Mouse (Mus musculus) heart, adult 9 months (tissue): ENCODE data around the gene Uqcc3.
A peak's percentile ranks its signal among the peaks of the same experiment; 100 is the strongest.
"Not testable (repeated sequence)": the region's sequence is repeated elsewhere in the genome, so short reads cannot be mapped to it uniquely, and the experiment has no call there.

Experiments
- DNase-seq, 2 experiments: peaks; one replicate each; pipeline ENCODE4 v3.0.0; 2022; ENCODE audit warnings: low spot score in 2 of 2

The Uqcc3 gene

DNA sequence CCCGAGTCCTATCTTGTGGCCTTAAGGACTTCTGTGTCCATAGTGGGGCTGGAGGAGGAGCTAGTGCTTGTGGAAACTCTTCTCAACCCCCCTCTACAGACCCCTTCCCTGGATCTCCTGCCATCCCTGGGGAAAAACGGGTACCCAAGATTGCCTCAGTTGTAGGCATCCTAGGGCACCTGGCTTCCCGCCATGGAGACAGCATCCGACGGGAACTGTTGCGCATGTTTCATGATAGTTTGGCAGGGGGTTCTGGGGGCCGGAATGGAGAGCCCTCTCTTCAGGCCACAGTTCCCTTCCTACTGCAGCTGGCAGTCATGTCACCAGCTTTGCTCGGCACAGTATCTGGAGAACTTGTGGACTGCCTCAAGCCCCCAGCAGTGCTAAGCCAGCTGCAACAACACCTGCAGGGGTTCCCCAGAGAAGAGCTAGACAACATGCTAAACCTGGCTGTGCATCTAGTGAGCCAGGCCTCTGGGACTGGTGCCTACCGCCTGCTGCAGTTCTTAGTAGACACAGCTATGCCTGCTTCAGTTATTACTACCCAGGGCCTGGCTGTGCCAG, 14.8 kb upstream of the Uqcc3 start:
- DNase-seq: no peak

- DNase-seq: peak; percentile 81 to 84
These were observed 12.4 kb upstream of the Uqcc3 start, which contains the start of gene Ints5 for GRCm38 (mm10) chr19:8892829-8893766. Gene Ints5 (plus strand): TSS chr19:8893005.

DNA sequence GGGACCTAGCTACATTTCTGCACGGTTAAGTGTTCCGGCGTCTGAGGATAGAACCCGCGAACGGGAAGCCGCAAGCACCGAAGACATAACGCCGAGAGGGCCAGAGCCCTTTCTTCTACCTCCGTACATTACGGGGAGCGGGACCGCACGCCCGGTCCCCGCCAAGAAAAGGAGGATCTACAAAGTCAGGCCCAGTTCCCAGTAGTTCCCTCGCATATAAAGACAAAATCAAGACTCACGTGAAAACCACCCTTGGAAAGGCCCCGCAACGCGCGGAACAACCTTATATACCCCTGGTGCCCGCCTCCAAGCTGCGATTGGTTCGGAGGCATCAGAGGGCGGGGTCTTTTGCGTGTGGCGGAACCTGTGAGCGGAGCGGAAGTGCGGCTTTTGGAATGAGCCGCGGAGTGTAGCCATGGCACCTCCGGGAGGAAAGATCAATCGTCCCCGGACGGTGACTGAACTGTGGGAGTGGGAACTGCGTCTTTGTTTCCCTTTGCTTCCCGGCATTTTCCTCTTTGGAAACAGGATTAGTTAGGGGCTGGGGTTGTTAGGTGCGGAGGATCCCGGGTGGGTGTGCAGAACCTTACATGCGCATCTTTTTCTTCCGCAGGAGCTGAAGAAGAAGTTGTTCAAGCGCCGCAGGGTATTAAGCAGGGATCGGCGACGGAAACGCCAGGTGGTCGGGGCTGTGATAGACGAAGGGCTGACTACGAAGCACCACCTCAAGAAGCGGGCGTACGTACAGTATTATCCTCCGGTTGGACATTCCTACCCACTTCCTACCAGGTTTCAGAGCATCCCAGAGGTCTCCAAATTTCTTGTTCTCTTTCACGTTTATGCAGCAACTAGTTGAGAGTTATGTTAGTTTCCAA, 8.0 kb upstream of the Uqcc3 start, which contains the start of the genes 1810009A15Rik and Gm49416:
TSS of gene 1810009A15Rik (plus strand) at position 343 of the 875 bp plus-strand sequence.
TSS of gene Gm49416 (plus strand) at position 416 of the 875 bp plus-strand sequence.
- peak; percentile 94 to 95 for DNase-seq

DNA sequence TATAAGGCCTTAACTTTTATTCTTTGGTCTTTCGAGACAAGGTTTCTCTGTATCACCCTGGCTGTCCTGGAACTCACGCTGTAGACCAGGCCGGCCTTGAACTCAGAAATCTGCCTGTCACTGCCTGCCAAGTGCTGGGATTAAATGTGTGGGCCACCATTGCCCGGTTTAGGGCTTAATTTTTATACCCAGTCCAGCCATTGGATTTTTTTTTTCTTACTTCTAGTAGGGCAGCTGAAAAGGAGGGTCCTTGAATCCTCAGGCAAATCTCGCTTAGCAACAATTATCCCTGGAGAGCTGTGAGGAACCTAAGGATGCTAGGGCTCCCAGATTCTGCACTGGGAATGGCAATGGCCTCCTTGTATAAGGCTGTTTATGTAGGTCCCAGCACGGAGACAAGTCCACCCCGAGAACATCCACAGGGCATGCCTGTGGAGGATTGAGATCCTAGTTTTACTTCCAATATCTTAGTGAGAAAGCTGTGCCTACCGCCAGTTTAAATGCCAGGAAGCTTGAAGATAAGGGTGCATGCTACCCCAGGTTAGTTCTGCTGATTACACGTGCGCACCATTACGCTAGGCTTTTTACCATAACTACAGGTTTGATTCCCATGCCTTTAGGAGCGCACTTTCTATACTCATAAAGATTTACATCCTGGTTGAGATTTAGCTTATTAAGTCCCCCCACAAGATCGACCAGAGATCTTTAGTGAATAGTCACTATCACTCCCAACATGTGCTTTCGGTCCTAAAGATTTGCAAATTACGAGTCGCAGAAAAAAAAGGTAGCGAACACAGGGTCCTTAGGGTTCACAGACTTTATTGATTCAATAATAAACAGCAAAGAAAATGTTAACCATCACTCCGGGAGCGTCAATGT, 7.1 kb upstream of the Uqcc3 start:
- DNase-seq: no peak

- DNase-seq: no peak
These were observed 6.3 kb upstream of the Uqcc3 start for GRCm38 (mm10) chr19:8886916-8887584.

DNA sequence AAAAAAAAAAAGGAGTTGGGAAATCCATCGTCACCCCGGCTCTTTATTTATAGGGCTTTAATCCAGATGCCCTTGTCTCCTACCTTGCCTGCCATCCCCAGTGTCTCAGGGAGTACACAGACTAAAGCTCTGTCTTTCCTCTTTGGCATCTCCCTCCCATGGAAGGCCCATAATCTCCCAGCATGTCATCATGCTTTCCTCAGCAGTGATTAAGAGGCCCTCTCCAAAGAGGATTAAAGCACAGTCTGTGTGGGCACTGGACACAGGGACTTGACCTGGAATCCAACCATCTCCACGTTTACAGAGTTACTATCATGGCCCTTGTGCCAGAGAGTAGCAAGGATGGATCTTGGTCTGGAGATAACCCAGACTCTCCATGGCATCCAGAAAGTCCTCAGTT, 2.9 kb upstream of the Uqcc3 start, which contains the start of the genes Lbhd1 and Gm49403:
TSS of gene Lbhd1 (plus strand) at position 117 of the 400 bp plus-strand sequence.
TSS of gene Gm49403 (plus strand) at position 315 of the 400 bp plus-strand sequence.
- no peak for DNase-seq

- no peak for DNase-seq
These were observed 290 bp upstream of the Uqcc3 start for GRCm38 (mm10) chr19:8881034-8881392.

- DNase-seq: no peak
These were observed 5.7 kb downstream of the Uqcc3 start for GRCm38 (mm10) chr19:8875031-8875430.

GRCm38 (mm10) chr19:8872266-8872840, 8.4 kb downstream of the Uqcc3 start:
- DNase-seq: no peak

GRCm38 (mm10) chr19:8871267-8872186, 9.2 kb downstream of the Uqcc3 start, which contains the start of gene Ubxn1:
Gene Ubxn1 (plus strand): TSS chr19:8871496.
- DNase-seq: peak; percentile 98

DNA sequence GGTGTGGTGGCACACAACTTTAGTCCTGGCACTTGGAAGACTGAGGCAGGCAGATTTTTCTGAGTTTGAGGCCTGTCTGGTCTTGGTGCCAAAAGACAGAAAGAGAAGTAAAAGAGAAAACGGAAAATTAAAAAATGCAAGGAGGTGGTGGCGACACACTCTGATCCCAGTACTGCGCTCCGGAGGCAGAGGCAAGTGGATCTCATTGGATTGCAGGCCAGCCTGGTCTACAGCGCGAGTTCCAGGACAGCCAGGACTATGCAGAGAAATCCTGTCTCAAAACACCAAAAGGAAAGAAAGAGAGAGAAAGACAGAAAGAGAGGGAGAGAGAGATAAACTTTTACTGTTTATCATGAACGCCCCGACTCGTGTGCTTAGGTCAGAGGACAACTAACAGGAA, 9.9 kb downstream of the Uqcc3 start:
- DNase-seq: no peak

- DNase-seq: not testable (repeated sequence)
These were observed 10.3 kb downstream of the Uqcc3 start for GRCm38 (mm10) chr19:8870381-8870780.

- DNase-seq: no peak
These were observed 16.5 kb downstream of the Uqcc3 start for GRCm38 (mm10) chr19:8864265-8864664.

GRCm38 (mm10) chr19:8859018-8859417, 21.7 kb downstream of the Uqcc3 start:
- DNase-seq: no peak

DNA sequence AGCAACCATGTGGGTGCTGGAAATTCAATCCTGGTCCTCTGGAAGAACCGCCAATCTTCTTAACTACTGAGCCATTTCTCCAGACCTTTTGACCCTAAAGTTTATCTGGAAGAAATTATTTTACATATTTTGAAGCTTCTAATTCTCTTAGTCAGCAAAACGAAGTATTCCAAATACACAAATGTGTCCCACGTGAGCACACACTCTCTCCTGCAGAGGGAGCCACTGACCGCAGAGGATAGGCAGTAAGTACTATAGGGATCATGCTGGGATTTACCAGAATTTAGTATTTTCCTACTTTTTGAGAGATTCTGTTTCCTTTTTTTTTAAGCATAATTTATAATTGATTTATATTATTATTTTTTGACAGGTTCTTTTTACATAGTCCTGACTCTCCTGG, 23.0 kb downstream of the Uqcc3 start:
- DNase-seq: no peak

GRCm38 (mm10) chr19:8853117-8853516, 27.6 kb downstream of the Uqcc3 start:
- DNase-seq: no peak

DNA sequence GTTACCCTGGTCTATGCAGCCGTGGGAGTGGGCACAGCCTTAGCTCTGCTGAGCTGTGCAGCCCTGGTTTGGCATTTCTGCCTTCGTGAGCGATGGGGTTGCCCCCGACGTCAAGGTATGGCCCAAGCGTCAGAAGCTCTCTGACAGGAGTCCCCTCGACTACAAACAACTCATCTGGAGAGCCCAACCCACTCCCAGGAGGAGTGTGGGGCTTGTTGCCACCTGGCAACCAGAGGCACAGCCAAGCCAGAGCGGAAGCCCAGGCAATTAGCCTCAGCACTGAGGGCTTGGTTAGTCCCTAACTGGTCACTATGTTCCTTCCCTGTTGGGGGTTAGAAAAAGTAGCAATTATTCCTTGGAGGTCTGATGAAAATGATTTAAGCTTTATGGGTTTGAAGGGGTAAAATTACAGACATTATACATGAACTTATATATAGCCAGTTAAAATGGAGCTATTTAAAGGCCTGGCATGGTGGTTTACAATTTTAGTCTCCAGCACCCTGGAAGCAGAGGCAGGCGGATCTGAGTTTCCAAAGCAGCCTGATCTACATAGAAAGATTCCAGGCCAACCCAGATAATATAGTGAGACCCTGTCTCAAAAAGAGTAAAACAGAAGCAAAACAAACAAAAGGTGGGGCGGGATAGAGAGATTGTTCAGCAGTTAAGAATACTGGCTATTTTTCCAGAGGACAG, 28.3 kb downstream of the Uqcc3 start:
- DNase-seq: peak in 1 of 2 experiments; percentile 33

GRCm38 (mm10) chr19:8851639-8852038, 29.1 kb downstream of the Uqcc3 start:
- no peak for DNase-seq
